Mouse (Mus musculus): Measurements from ENCODE around the gene Fam126a. TPM values are rescaled to one million over a fixed set of nuclear protein-coding genes. Genes with fewer than 3 reads are reported as not detected.

Fam126a gene
- total RNA-seq, 4 experiments from 2014 or later, result 24.2 to 28.1 (median 25.3) TPM

DNA sequence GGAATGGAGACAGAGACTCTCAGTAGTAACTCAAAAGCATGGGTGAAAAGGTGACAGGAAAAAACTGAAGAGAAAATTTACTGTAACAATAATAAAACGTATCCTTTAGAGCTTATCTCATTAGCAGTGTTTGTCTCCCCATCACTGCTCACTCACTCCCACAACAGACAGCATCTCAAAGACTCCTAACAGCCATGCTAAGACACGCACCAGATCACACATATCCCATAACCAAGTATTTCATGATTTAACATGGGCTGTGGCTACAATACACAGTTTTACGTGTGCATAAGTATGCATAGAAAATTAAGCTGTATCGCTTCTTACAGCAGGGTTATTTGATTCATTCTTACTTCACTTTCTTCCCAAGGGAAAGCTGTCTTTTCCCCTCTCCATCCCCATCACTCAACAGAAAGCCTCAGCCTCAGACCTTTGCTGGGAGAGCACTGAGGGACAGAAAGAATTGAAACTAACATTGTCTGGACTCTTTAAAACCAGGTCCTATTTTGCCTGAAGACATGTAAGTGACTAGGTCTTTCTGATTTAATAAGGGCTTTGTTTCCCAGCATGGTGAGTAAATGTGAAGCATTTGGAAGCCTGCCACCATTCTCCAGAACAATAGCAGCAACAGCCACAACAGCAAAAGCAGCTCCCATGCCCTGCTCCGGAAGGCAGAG lies 37.5 kb downstream of the Fam126a start:
- peak; percentile 51 to 54 for DNase-seq (ENCODE audit: low spot score in 2 of 2)

DNA sequence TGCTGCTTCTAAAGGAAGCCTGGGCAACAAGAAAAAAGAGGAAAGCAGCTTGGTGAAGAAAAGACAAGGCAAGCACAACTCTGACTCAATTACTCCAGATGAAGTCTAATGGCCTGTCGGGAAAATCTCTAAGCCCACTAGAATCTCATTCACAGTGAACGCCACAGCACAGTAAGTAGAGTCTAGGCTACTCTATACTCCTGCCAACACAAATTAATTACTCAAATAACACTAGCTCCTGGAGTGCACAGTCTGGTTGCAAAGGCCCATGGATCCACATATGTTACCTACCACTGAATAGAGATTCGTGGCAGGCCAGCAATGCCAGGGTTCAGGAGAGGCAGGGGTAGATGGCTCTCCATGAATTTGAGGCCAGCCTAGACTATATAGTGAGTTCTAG lies 40.5 kb downstream of the Fam126a start:
- no peak for DNase-seq (ENCODE audit: low spot score in 2 of 2)

DNA sequence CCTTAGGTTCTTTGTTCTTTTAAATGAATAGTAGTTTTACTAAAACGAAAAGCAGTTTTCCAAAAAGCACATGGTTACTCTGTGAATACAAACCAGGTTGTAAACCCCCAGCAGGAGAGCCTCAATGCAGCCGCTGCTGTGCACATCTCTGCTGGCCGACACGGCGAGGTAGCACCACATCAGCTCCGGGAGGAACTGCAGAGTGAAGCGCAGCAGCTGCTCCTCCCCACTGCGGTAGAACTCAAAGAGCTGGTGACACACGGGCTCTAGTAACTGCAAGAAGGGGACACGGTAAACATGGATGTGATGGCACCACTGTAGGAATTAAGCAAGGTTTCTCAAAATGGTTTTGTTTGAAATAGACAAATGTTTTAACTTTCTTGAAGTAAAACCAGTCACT lies 42.7 kb downstream of the Fam126a start:
- DNase-seq (ENCODE audit: low spot score in 2 of 2), result no peak

GRCm38 (mm10) chr5:23982081-23982480 lies 48.4 kb downstream of the Fam126a start:
- no peak for DNase-seq (ENCODE audit: low spot score in 2 of 2)

GRCm38 (mm10) chr5:23978516-23978915 lies 52.0 kb downstream of the Fam126a start:
- DNase-seq (ENCODE audit: low spot score in 2 of 2), result no peak

DNA sequence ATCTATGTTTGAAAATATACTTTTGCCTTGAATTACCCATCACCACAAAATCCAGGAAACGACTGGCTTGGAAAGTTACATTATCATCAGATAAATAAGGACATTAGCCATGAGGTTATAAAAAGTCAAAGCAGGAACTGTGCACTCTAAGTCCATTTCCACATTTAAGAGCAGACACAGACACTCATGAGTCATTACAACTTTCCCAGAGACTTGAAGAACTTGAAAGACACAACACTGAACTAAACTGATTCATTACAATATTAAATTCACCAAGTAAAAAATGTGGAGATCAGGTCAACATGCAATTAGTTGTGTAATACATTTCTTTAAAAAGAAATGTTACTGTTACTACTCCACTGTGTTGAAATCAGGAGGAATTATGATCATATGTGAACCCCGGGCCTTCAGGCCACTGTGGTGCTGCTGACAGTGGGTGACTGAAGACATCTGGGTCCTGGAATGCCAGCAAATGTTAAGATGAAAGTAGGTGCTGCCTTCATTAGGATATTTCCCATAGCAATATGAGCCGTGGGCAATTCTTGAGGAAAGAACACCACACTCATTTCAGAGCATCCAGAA lies 55.4 kb downstream of the Fam126a start:
- no peak for DNase-seq (ENCODE audit: low spot score in 2 of 2)

DNA sequence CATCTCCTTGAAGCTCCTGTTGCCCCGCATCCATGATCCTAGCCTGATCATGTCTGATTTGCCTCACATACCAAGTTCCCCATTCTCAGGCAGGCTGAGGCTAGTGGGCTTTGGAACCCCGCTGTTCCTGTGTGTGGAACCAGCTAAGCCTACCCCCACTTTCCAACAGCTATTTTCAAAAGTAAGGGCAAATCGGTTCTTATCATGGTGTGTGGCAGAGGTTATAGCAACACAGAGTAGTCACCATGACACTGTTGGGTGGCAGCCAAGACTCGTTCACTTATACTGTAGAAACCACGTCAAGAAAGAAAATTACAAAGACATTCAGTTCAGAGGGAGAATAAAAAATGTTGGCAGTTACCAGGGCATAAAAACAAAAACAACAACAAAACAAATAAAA lies 62.8 kb downstream of the Fam126a start:
- no peak for DNase-seq (ENCODE audit: low spot score in 2 of 2)

DNA sequence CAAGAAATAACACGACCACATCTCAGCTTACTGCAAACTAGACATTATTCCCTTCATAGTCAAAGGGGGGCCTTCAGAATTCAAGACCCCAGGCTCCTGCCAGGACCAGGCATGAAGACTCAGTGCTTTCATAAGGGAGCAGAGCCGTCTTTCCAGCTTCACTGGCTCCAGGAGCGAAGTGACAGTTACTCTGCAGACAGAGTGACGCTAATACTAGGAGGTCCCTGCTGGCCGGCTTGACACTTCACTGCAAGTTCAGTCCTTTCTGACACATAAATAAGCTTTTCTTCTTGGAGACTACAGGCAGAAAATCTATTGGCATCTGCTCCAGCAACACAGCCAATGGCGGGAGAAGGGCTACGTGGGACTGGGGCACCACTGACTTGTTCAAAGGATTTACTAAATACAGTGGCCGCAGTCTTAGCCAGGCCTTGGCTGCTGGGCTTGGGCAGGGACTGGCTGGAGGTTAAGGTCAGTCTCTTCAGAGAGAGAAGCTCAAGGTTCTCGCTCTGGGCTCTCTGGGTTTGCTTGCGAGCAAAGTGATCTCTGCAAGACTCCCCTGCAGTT lies 65.8 kb downstream of the Fam126a start:
- DNase-seq (ENCODE audit: low spot score in 2 of 2), result no peak

- DNase-seq (ENCODE audit: low spot score in 2 of 2), result no peak
Observed at GRCm38 (mm10) chr5:23953047-23953446, 77.4 kb downstream of the Fam126a start.

DNA sequence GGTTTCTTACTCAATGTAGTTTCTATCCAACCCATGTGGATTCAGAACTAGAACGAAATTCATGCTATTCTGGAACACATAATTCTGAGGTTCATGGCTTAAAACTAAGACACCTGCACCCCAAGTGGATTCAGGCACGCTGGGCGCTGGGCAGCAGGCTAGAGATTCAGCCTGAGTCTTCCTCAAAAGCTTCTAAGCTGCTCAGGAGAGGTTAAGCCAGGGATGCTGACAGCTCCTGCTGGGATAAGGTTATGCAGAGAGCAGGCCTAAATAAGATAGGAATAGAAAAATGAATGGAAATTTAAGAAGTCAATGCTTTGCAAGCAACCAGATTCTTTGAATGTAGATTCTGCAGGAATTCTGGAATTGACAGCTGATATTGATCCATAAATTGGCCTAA lies 82.4 kb downstream of the Fam126a start:
- DNase-seq (ENCODE audit: low spot score in 2 of 2), result no peak

GRCm38 (mm10) chr5:23945056-23945455 lies 85.4 kb downstream of the Fam126a start:
- no peak for DNase-seq (ENCODE audit: low spot score in 2 of 2)

- DNase-seq (ENCODE audit: low spot score in 2 of 2), result no peak
Observed at GRCm38 (mm10) chr5:23943534-23943933, 87.0 kb downstream of the Fam126a start.

- no peak for DNase-seq (ENCODE audit: low spot score in 2 of 2)
Observed at GRCm38 (mm10) chr5:23923481-23924165, 106.9 kb downstream of the Fam126a start.

- DNase-seq (ENCODE audit: low spot score in 2 of 2), result no peak
Observed at GRCm38 (mm10) chr5:23922516-23923291, 107.8 kb downstream of the Fam126a start.

GRCm38 (mm10) chr5:23921316-23921715 lies 109.2 kb downstream of the Fam126a start:
- DNase-seq (ENCODE audit: low spot score in 2 of 2), result no peak

- DNase-seq (ENCODE audit: low spot score in 2 of 2), result no peak
Observed at GRCm38 (mm10) chr5:23919892-23920731, 110.4 kb downstream of the Fam126a start.

GRCm38 (mm10) chr5:23917301-23917700 lies 113.2 kb downstream of the Fam126a start:
- DNase-seq (ENCODE audit: low spot score in 2 of 2), result no peak

DNA sequence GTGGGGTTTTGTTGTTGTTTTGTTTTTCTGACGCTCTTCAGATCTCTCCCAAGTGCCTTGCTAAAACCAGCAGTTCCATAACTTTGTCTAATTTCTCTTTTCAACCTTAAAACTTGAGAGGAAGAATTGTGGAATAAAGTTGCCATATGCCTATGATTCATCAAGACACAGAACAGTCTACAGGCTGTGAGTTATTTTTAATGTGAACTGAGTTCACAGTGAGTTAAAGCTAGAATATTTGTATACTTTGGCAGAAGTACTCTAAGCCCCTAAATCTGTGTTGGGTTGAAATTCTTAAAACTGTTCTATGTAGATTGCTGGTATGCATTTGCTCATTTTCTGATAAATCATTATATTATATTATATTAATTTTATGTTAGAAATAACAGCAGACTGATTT lies 118.9 kb downstream of the Fam126a start:
- DNase-seq (ENCODE audit: low spot score in 2 of 2), result no peak

GRCm38 (mm10) chr5:23909256-23909655 lies 121.2 kb downstream of the Fam126a start:
- no peak for DNase-seq (ENCODE audit: low spot score in 2 of 2)

GRCm38 (mm10) chr5:23908486-23909090 lies 121.9 kb downstream of the Fam126a start:
- DNase-seq (ENCODE audit: low spot score in 2 of 2), result no peak

All from layer of hippocampus, adult 8-10 months (tissue).